Mouse (Mus musculus): ENCODE results near the gene Gm38100. TPM values are rescaled to one million over a fixed set of nuclear protein-coding genes. Genes with fewer than 3 reads are reported as not detected.

The Gm38100 gene
- polyA plus RNA-seq, 1 experiment from 2014 or later = 0.11 TPM

- Histone ChIP-seq H3K27ac (replicated peaks; ENCODE audit: low read depth, low read length) (no peak overlapping the region), H3K4me2 (ENCODE audit: low read depth, low read length) (no peak overlapping the region), H3K9me3 (replicated peaks; ENCODE audit: control insufficient read depth, low read length) (no peaks in the 10 kb centered on the region), H3K4me1 (ENCODE audit: control insufficient read depth, insufficient read depth, low read length) (no peaks in the 10 kb centered on the region), H3K36me3 (replicated peaks; ENCODE audit: control insufficient read depth, insufficient read depth, low read depth, low read length) (no peaks in the 10 kb centered on the region), H3K9ac (replicated peaks; ENCODE audit: low read length) (no peak overlapping the region), H3K4me3 (ENCODE audit: low read depth, low read length) (no peak overlapping the region), H3K27me3 (ENCODE audit: control insufficient read depth, insufficient read depth, low read length) (no peaks in the 10 kb centered on the region)
- no peak for ATAC-seq (replicated peaks; ENCODE audit: insufficient number of reproducible peaks, low FRiP score, low TSS enrichment, low read depth)
- WGBS = 83% methylated on average over 4 of the region's 4 CpGs
- DNase-seq (ENCODE audit: low spot score) = no peak
These were observed 26.7 kb downstream of the Gm38100 start for GRCm38 (mm10) chr1:175946718-175947315.

DNA sequence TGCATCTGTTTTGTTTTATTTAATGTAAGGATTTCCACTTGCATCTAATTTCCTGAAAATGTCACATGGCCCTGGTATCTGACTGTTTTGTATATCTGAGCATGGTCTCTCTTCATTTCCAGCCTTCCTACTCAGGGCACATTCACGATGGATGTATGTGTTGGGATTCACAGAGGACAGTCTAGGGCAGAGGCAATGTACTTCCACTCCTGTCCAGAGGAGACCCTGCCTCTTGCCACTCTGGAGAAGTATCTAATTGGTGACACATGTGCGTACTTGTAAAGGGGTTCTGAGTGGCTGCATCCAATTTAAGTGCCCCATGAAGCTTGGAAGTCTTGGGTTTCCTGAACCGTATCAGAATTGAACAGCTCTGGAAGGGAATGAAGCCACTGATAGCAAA, 30.3 kb downstream of the Gm38100 start:
- Histone ChIP-seq H3K4me1 (ENCODE audit: control insufficient read depth, insufficient read depth, low read length) (no peaks in the 10 kb centered on the region), H3K27me3 (ENCODE audit: control insufficient read depth, insufficient read depth, low read length) (no peaks in the 10 kb centered on the region), H3K9me3 (replicated peaks; ENCODE audit: control insufficient read depth, low read length) (no peaks in the 10 kb centered on the region), H3K4me2 (ENCODE audit: low read depth, low read length) (no peak overlapping the region), H3K9ac (replicated peaks; ENCODE audit: low read length) (no peak overlapping the region), H3K4me3 (ENCODE audit: low read depth, low read length) (no peak overlapping the region), H3K36me3 (replicated peaks; ENCODE audit: control insufficient read depth, insufficient read depth, low read depth, low read length) (no peaks in the 10 kb centered on the region), H3K27ac (replicated peaks; ENCODE audit: low read depth, low read length) (no peak overlapping the region)
- DNase-seq (ENCODE audit: low spot score) (peak; percentile 56), ATAC-seq (replicated peaks; ENCODE audit: insufficient number of reproducible peaks, low FRiP score, low TSS enrichment, low read depth) (0 out of 2 replicates have a peak, but pooled peaks have one; percentile 75)
- WGBS = 51% methylated on average over 3 of the region's 3 CpGs

DNA sequence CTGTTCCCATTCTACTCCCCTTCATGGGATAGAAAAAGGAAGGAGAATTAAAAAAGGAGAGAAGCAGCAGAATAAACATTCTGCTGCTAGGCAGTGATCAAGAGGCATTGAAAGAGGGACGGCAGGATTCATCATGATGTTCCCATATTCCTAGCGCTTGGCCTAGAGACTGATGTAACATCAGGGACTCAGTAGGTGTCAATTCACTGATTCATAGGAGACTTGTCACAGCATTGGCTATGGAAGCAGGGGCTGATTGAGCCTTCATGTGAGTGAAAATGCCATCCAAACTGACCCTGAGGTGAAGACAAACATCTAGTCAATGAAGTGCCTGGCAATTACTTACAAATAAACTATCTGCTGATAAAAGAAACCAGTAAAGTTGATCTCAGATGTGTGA, 30.7 kb downstream of the Gm38100 start:
- Histone ChIP-seq H3K9me3 (replicated peaks; ENCODE audit: control insufficient read depth, low read length) (no peaks in the 10 kb centered on the region), H3K27me3 (ENCODE audit: control insufficient read depth, insufficient read depth, low read length) (no peaks in the 10 kb centered on the region), H3K9ac (replicated peaks; ENCODE audit: low read length) (no peak overlapping the region), H3K4me1 (ENCODE audit: control insufficient read depth, insufficient read depth, low read length) (no peaks in the 10 kb centered on the region), H3K36me3 (replicated peaks; ENCODE audit: control insufficient read depth, insufficient read depth, low read depth, low read length) (no peaks in the 10 kb centered on the region), H3K27ac (replicated peaks; ENCODE audit: low read depth, low read length) (no peak overlapping the region), H3K4me3 (ENCODE audit: low read depth, low read length) (no peak overlapping the region), H3K4me2 (ENCODE audit: low read depth, low read length) (no peak overlapping the region)
- ATAC-seq (replicated peaks; ENCODE audit: insufficient number of reproducible peaks, low FRiP score, low TSS enrichment, low read depth) (no peak), DNase-seq (ENCODE audit: low spot score) (no peak)
- 83% methylated on average over 2 of the region's 2 CpGs for WGBS

DNA sequence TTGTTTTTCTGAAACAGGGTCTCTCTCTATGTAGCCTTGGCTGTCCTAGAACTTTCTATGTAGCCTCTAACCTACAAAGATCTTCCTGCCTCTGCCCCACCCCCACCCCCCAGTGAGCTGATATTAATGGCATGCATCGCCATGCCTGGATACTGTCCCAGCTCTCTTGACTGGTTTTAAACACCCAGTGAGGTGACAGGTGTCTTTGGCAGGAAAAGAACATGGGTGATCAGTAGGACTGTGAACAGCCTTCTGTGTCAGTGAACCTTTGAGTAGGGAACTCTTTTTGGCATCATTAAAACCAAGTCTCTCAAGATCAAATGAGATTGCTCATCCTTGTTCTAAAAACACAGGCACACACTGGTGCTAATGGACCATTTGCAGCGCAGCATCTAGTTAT, 41.7 kb downstream of the Gm38100 start:
- no peak for DNase-seq (ENCODE audit: low spot score)
- 93% methylated on average over 2 of the region's 2 CpGs for WGBS
- ATAC-seq (replicated peaks; ENCODE audit: insufficient number of reproducible peaks, low FRiP score, low TSS enrichment, low read depth) = no peak
- Histone ChIP-seq H3K4me2 (ENCODE audit: low read depth, low read length) (no peak overlapping the region), H3K9ac (replicated peaks; ENCODE audit: low read length) (no peak overlapping the region), H3K27me3 (ENCODE audit: control insufficient read depth, insufficient read depth, low read length) (no peaks in the 10 kb centered on the region), H3K36me3 (replicated peaks; ENCODE audit: control insufficient read depth, insufficient read depth, low read depth, low read length) (no peaks in the 10 kb centered on the region), H3K4me1 (ENCODE audit: control insufficient read depth, insufficient read depth, low read length) (no peaks in the 10 kb centered on the region), H3K27ac (replicated peaks; ENCODE audit: low read depth, low read length) (no peak overlapping the region), H3K9me3 (replicated peaks; ENCODE audit: control insufficient read depth, low read length) (no peaks in the 10 kb centered on the region), H3K4me3 (ENCODE audit: low read depth, low read length) (no peak overlapping the region)

- 90% methylated on average over 4 of the region's 5 CpGs for WGBS
- Histone ChIP-seq H3K4me3 (ENCODE audit: low read depth, low read length) (no peak overlapping the region), H3K27me3 (ENCODE audit: control insufficient read depth, insufficient read depth, low read length) (no peaks in the 10 kb centered on the region), H3K9ac (replicated peaks; ENCODE audit: low read length) (no peak overlapping the region), H3K4me1 (ENCODE audit: control insufficient read depth, insufficient read depth, low read length) (no peaks in the 10 kb centered on the region), H3K9me3 (replicated peaks; ENCODE audit: control insufficient read depth, low read length) (no peaks in the 10 kb centered on the region), H3K27ac (replicated peaks; ENCODE audit: low read depth, low read length) (no peak overlapping the region), H3K4me2 (ENCODE audit: low read depth, low read length) (no peak overlapping the region), H3K36me3 (replicated peaks; ENCODE audit: control insufficient read depth, insufficient read depth, low read depth, low read length) (no peaks in the 10 kb centered on the region)
- ATAC-seq (replicated peaks; ENCODE audit: insufficient number of reproducible peaks, low FRiP score, low TSS enrichment, low read depth) (no peak), DNase-seq (ENCODE audit: low spot score) (no peak)
These were observed 47.0 kb downstream of the Gm38100 start for GRCm38 (mm10) chr1:175967004-175967745.

DNA sequence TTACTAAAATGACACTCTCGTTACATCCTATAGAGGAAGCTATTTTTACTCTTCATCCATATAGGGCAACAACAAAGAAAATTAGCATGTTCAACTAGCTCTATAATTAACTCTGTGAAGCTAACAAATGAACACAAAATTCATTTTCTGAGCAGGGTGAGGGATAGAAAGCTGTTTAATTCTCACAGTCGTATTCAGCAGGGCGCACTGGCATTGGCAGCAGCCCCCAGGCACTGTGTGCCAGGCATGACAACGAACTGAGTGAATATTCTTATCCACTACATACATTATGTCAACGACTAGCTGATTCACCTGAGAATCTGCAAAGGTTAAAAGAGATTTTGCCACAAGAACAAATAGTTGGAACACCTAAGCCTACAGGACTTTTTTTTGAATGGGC, 50.6 kb downstream of the Gm38100 start:
- 88% methylated on average over 5 of the region's 5 CpGs for WGBS
- no peak for DNase-seq (ENCODE audit: low spot score)
- Histone ChIP-seq H3K4me1 (ENCODE audit: control insufficient read depth, insufficient read depth, low read length) (no peaks in the 10 kb centered on the region), H3K4me2 (ENCODE audit: low read depth, low read length) (no peak overlapping the region), H3K36me3 (replicated peaks; ENCODE audit: control insufficient read depth, insufficient read depth, low read depth, low read length) (no peaks in the 10 kb centered on the region), H3K27ac (replicated peaks; ENCODE audit: low read depth, low read length) (no peak overlapping the region), H3K9me3 (replicated peaks; ENCODE audit: control insufficient read depth, low read length) (no peaks in the 10 kb centered on the region), H3K4me3 (ENCODE audit: low read depth, low read length) (no peak overlapping the region), H3K27me3 (ENCODE audit: control insufficient read depth, insufficient read depth, low read length) (no peaks in the 10 kb centered on the region), H3K9ac (replicated peaks; ENCODE audit: low read length) (no peak overlapping the region)
- no peak for ATAC-seq (replicated peaks; ENCODE audit: insufficient number of reproducible peaks, low FRiP score, low TSS enrichment, low read depth)

Other genes with a start within 250 kb of the Gm38100 start
- 9.5 and 11.3 TPM in 2 replicates for gene Opn3, start 227.6 kb upstream of the Gm38100 start, polyA plus RNA-seq (2014; fragmentation: Nextera tagmentation; extraction: Ambion mirVana)
- gene Chml, start 227.4 kb upstream of the Gm38100 start, polyA plus RNA-seq (2014; fragmentation: Nextera tagmentation; extraction: Ambion mirVana) = 5.1 and 5.4 TPM in 2 replicates
- not detected in 2 replicates for gene Wdr64, start 221.7 kb upstream of the Gm38100 start, polyA plus RNA-seq (2014; fragmentation: Nextera tagmentation; extraction: Ambion mirVana)
- gene Exo1, start 39.7 kb upstream of the Gm38100 start, polyA plus RNA-seq (2014; fragmentation: Nextera tagmentation; extraction: Ambion mirVana) = 141 and 162 TPM in 2 replicates
- 0.61 and 1.1 TPM in 2 replicates for gene Rbm8a2, start 58.8 kb downstream of the Gm38100 start, polyA plus RNA-seq (2014; fragmentation: Nextera tagmentation; extraction: Ambion mirVana)